Mouse (Mus musculus) MEL (cell line): ENCODE measurements around the gene Catip.

Experiments used
- CHD1 ChIP-seq: IDR thresholded peaks from 2 replicates; pipeline ENCODE4 v1.6.1; 2012; ENCODE audit warnings: low read depth, mild to moderate bottlenecking, inconsistent platforms, low read length, improper control_type of control experiment
- CTCF ChIP-seq, 3 experiments: IDR thresholded peaks in 2 of 3; conservative IDR thresholded peaks in 1 of 3; 2 replicates each; pipeline ENCODE4 v1.5.1; 2011 to 2012; ENCODE audit warnings: low read length in 3 of 3, low read depth in 2 of 3, mild to moderate bottlenecking in 2 of 3, improper control_type of control experiment in 1 of 3, inconsistent platforms in 1 of 3, mixed read lengths in 1 of 3, moderate library complexity in 1 of 3; ENCODE audit not compliant: control insufficient read depth in 1 of 3, insufficient read depth in 1 of 3, poor library complexity in 1 of 3, severe bottlenecking in 1 of 3
- E2F4 ChIP-seq: IDR thresholded peaks from 2 replicates; pipeline ENCODE4 v1.6.1; 2011; ENCODE audit warnings: low read depth, low read length, improper control_type of control experiment, borderline replicate concordance
- GATA1 ChIP-seq: IDR thresholded peaks from 2 replicates; pipeline ENCODE4 v1.6.1; 2011; ENCODE audit warnings: low read depth, low read length, improper control_type of control experiment
- KAT2A ChIP-seq: conservative IDR thresholded peaks from 2 replicates; pipeline ENCODE4 v1.6.1; 2012; ENCODE audit warnings: low read depth, low read length, improper control_type of control experiment, inconsistent platforms
- MAFK ChIP-seq: IDR thresholded peaks from 2 replicates; pipeline ENCODE4 v1.6.1; 2011; ENCODE audit warnings: low read depth, mild to moderate bottlenecking, low read length, improper control_type of control experiment, borderline replicate concordance
- MAZ ChIP-seq: IDR thresholded peaks from 2 replicates; pipeline ENCODE4 v1.6.1; 2012; ENCODE audit warnings: low read depth, mild to moderate bottlenecking, inconsistent platforms, low read length, improper control_type of control experiment
- MXI1 ChIP-seq: IDR thresholded peaks from 2 replicates; pipeline ENCODE4 v1.6.1; 2011; ENCODE audit warnings: mild to moderate bottlenecking, low read depth, low read length, improper control_type of control experiment
- NELFE ChIP-seq: IDR thresholded peaks from 2 replicates; pipeline ENCODE4 v1.6.1; 2011; ENCODE audit warnings: low read depth, low read length, improper control_type of control experiment
- POLR2A ChIP-seq, 2 experiments: IDR thresholded peaks; 2 replicates each; pipeline ENCODE4 v1.6.1; 2011 to 2012; ENCODE audit warnings: low read length in 2 of 2, mild to moderate bottlenecking in 2 of 2, control low read depth in 1 of 2, improper control_type of control experiment in 1 of 2, low read depth in 1 of 2, moderate library complexity in 1 of 2; ENCODE audit not compliant: control insufficient read depth in 1 of 2, insufficient read depth in 1 of 2, poor library complexity in 1 of 2
- ZMIZ1 ChIP-seq: IDR thresholded peaks from 2 replicates; pipeline ENCODE4 v1.6.1; 2012; ENCODE audit warnings: low read depth, mild to moderate bottlenecking, inconsistent platforms, low read length, improper control_type of control experiment, moderate library complexity
- ZNF384 ChIP-seq: IDR thresholded peaks from 2 replicates; pipeline ENCODE4 v1.6.1; 2012; ENCODE audit warnings: low read depth, mild to moderate bottlenecking, inconsistent platforms, low read length, improper control_type of control experiment

DNA sequence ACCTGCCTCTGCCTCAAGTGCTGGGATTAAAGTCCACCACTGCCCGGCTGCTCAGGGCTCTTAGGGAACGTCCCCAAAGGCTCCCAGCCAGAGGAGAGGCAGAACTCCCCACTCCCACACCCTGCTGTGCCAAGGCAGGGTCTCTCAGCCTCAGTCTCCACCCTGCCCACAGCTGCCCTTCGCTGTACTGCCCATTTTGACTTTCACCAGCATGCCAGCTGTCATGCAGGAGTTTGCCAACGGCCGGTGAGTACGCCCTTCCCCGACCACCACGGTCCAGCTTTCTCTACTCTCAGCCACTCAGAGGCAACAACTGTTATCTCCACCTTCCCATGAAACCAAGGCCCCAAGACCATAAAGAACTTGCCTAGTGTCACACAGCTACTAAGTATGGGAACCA, 22.6 kb downstream of the Catip start:
- no peak for TF ChIP-seq KAT2A
- no peak for TF ChIP-seq NELFE
- no peak for TF ChIP-seq CTCF (IDR thresholded peaks at IDR 0.05 in 2 of 3, conservative IDR thresholded peaks at IDR 0.05 in 1 of 3; ENCODE audit: control insufficient read depth in 1 of 3, insufficient read depth in 1 of 3, low read depth in 2 of 3, low read length in 3 of 3, poor library complexity in 1 of 3, severe bottlenecking in 1 of 3)
- TF ChIP-seq CHD1 = no peak
- no peak for TF ChIP-seq ZMIZ1
- no peak for TF ChIP-seq POLR2A (IDR thresholded peaks at IDR 0.05; ENCODE audit: control insufficient read depth in 1 of 2, insufficient read depth in 1 of 2, low read depth in 1 of 2, low read length in 2 of 2, poor library complexity in 1 of 2)
- no peak for TF ChIP-seq ZNF384
- no peak for TF ChIP-seq MAZ
- TF ChIP-seq MAFK = no peak
- no peak for TF ChIP-seq MXI1
- TF ChIP-seq E2F4 = no peak
- TF ChIP-seq GATA1 = no peak
